Mouse (Mus musculus) spleen, postnatal 36 days (tissue): ENCODE measurements at regions not wholly inside any gene's neighbourhood (a gene's known extent, or its start where the extent isn't known, plus 50 kb on each side); places are given as distances from the start of the nearest gene placed in this dataset.
"Not testable (repeated sequence)": the region's sequence is repeated elsewhere in the genome, so short reads cannot be mapped to it uniquely, and the experiment has no call there.

Experiments used
- DNase-seq, 2 experiments: peaks; one replicate each; pipeline ENCODE4 v3.0.0; 2022; ENCODE audit warnings: low spot score in 2 of 2, mixed read lengths in 1 of 2

- no peak for DNase-seq
These were observed 59.0 kb upstream of the Kbtbd8 start for GRCm38 (mm10) chr6:95058017-95058416.

- no peak for DNase-seq
These were observed 60.8 kb upstream of the Kbtbd8 start for GRCm38 (mm10) chr6:95056222-95056621.

GRCm38 (mm10) chr6:95053717-95054382 lies 63.2 kb upstream of the Kbtbd8 start:
- DNase-seq = no peak

GRCm38 (mm10) chr6:95041351-95041750 lies 75.7 kb upstream of the Kbtbd8 start:
- DNase-seq = not testable (repeated sequence)

GRCm38 (mm10) chr6:95024239-95024638 lies 92.8 kb upstream of the Kbtbd8 start:
- no peak for DNase-seq

GRCm38 (mm10) chr6:95021724-95022123 lies 95.3 kb upstream of the Kbtbd8 start:
- no peak for DNase-seq

GRCm38 (mm10) chr6:95017911-95018310 lies 99.1 kb upstream of the Kbtbd8 start:
- no peak for DNase-seq

- no peak for DNase-seq
These were observed 99.6 kb upstream of the Kbtbd8 start for GRCm38 (mm10) chr6:95017484-95017883.

GRCm38 (mm10) chr6:95013096-95013495 lies 103.9 kb upstream of the Kbtbd8 start:
- no peak for DNase-seq

GRCm38 (mm10) chr6:95006485-95006884 lies 110.6 kb upstream of the Kbtbd8 start:
- no peak for DNase-seq

- no peak for DNase-seq
These were observed 113.3 kb upstream of the Kbtbd8 start for GRCm38 (mm10) chr6:95003716-95004115.

- no peak for DNase-seq
These were observed 117.5 kb upstream of the Kbtbd8 start for GRCm38 (mm10) chr6:94999562-94999961.

GRCm38 (mm10) chr6:94999002-94999401 lies 118.0 kb upstream of the Kbtbd8 start:
- no peak for DNase-seq

- no peak for DNase-seq
These were observed 118.7 kb upstream of the Kbtbd8 start for GRCm38 (mm10) chr6:94998371-94998770.

GRCm38 (mm10) chr6:94994376-94994775 lies 122.7 kb upstream of the Kbtbd8 start:
- no peak for DNase-seq

GRCm38 (mm10) chr6:94987427-94987826 lies 129.6 kb upstream of the Kbtbd8 start:
- DNase-seq = no peak

GRCm38 (mm10) chr6:94986346-94986745 lies 130.7 kb upstream of the Kbtbd8 start:
- DNase-seq = peak; percentile 4 to 32

GRCm38 (mm10) chr6:94984411-94984895 lies 132.6 kb upstream of the Kbtbd8 start:
- no peak for DNase-seq

- no peak for DNase-seq
These were observed 148.4 kb upstream of the Kbtbd8 start for GRCm38 (mm10) chr6:94968683-94969082.

- DNase-seq = peak in 1 of 2 experiments; percentile 9
These were observed 150.1 kb upstream of the Kbtbd8 start for GRCm38 (mm10) chr6:94966962-94967361.

- no peak for DNase-seq
These were observed 153.8 kb upstream of the Kbtbd8 start for GRCm38 (mm10) chr6:94963204-94963603.

- DNase-seq = no peak
These were observed 154.5 kb upstream of the Kbtbd8 start for GRCm38 (mm10) chr6:94962411-94963087.

- DNase-seq = no peak
These were observed 155.2 kb upstream of the Kbtbd8 start for GRCm38 (mm10) chr6:94961821-94962220.
